Mouse (Mus musculus) myocyte (in vitro differentiated cells): ENCODE measurements around the gene Chst5.

Experiments used
- CEBPB ChIP-seq: IDR thresholded peaks from 2 replicates; pipeline ENCODE4 v1.6.1; 2011; ENCODE audit warnings: mild to moderate bottlenecking, moderate library complexity; ENCODE audit not compliant: poor library complexity, insufficient read depth, severe bottlenecking
- MYOD1 ChIP-seq, 3 experiments: IDR thresholded peaks; one replicate each; pipeline ENCODE4 v1.6.1; 2011; ENCODE audit warnings: control low read depth in 2 of 3, low read depth in 2 of 3, mild to moderate bottlenecking in 2 of 3, moderate library complexity in 1 of 3; ENCODE audit not compliant: insufficient read length in 2 of 3, control insufficient read depth in 1 of 3
- POLR2A ChIP-seq: IDR thresholded peaks from one replicate; pipeline ENCODE4 v1.6.1; 2011; ENCODE audit warnings: low read depth, mild to moderate bottlenecking, control low read depth, moderate library complexity; ENCODE audit not compliant: insufficient read length
- POLR2AphosphoS2 ChIP-seq: IDR thresholded peaks from one replicate; pipeline ENCODE4 v1.6.1; 2011; ENCODE audit warnings: low read depth, control low read depth; ENCODE audit not compliant: insufficient read length
- TCF3 ChIP-seq: IDR thresholded peaks from one replicate; pipeline ENCODE4 v1.6.1; 2011; ENCODE audit warnings: low read depth, control low read depth; ENCODE audit not compliant: insufficient read length
- USF1 ChIP-seq: IDR thresholded peaks from one replicate; pipeline ENCODE4 v1.6.1; 2011; ENCODE audit warnings: low read depth, mild to moderate bottlenecking, control low read depth, moderate library complexity

DNA sequence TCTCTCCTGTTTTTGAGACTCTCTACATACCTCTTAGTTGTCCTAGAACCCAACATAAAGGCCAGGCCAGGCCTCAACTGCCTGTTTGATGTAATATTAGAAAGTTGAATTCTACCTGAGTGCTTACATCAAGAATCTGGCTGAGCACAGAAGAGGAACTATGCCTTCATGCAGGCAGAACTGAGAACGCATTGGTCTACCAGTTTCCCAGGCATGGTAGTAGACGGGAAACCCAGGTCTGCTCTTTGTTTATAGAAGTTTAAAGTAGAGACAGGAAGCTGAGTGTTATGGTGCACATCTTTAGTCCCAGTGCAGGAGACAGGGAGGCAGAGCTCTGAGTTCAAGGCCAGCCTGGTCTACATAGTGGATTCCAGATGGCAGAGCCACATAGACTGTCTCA, 36.9 kb upstream of the Chst5 start:
- no peak for TF ChIP-seq CEBPB
- no peak for TF ChIP-seq USF1
- TF ChIP-seq POLR2A = no peak
- no peak for TF ChIP-seq POLR2AphosphoS2
- TF ChIP-seq MYOD1 (IDR thresholded peaks at IDR 0.05; ENCODE audit: control insufficient read depth in 1 of 3, insufficient read length in 2 of 3, low read depth in 2 of 3) = no peak
- TF ChIP-seq TCF3 = no peak
